In the genomic region with DNA sequence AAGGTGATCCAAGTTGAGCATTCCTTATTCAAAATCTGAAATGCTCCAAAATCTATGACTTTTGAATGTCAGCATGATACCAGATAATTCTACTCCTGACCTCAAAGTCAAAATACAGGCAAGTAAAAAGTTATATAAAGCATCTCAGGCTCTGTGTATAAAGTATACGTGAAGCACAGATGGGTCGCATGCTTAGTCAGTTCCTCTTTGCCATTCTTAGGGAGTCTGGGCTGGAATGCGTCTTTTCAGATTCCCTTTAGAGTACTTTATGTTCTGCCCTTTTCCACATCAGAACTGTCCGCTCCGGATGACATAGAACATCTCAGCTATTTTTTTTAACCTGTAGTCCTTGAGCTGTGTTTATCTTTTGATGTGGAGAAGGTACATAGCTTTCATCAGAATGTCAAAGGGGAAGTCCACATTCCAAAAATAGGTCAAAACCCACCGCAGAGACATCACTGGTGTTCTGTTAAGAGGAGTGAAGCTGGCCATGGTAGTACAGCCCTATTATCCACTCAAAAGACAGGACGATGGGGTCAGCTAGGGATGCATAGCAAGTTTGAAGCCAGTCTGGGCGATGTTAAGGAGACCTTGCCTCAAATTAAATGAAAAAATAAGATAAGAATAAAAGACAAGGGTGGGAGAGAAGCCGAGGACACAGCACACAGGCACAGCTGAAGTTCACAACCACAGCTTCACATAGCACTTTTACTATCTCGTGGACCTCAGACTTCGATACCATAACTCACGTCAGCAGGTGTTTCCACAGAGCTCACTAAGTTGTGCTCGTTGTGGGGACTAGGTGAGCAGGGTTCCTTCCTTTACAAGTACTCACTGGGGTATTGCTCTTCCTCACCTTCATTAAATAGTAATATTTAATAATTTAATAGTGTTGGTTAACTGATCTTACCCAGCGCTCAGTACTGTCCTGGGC, we compare ENCODE assay signal across 16 mouse cellular contexts.
DNase-seq lines count a peak whose midpoint lies in the region; ATAC-seq and TF ChIP-seq lines count a peak whose summit lies in the region.
"Had no signal": no experiment of that assay in that cellular context is flagged by ENCODE, and none has a peak within 500 bp of the region (broad histone marks: within the 10 kb centered on the region; RNA-seq: fewer than 3 reads in every experiment).

No protein-coding gene starts in this region.

- peak overlapping the region; percentile 7 for H3K4me2 ChIP-seq in heart, embryonic 12.5 days
- no peak overlapping the region for H3K4me2 ChIP-seq in heart, embryonic 11.5 days
- H3K4me2 ChIP-seq: forebrain, embryonic 12.5 days; limb, embryonic 15.5 days; lung, embryonic 15.5 days had no signal

- no peak overlapping the region for H3K4me3 ChIP-seq in heart, embryonic 12.5 days
- no peak overlapping the region for H3K4me3 ChIP-seq in heart, embryonic 11.5 days (ENCODE audit: low read depth, low read length)
- no peak overlapping the region for H3K4me3 ChIP-seq in testis, adult 2 months (ENCODE audit: control insufficient read depth, low read depth, low read length)
- H3K4me3 ChIP-seq in kidney, adult 2 months (ENCODE audit: insufficient read depth, low read depth, low read length) = no peak overlapping the region
- H3K4me3 ChIP-seq: forebrain, embryonic 12.5 days; gastrocnemius, adult 2 months; limb, embryonic 15.5 days; lung, embryonic 15.5 days; midbrain, embryonic 10.5 days; myocyte had no signal

- H3K27me3 ChIP-seq in heart, embryonic 12.5 days (replicated peaks) = no peaks in the 10 kb centered on the region
- H3K27me3 ChIP-seq in heart, embryonic 11.5 days (ENCODE audit: control insufficient read depth, insufficient read depth, low read length) = no peaks in the 10 kb centered on the region
- H3K27me3 ChIP-seq in testis, adult 2 months (ENCODE audit: control insufficient read depth, insufficient read depth, low read length) = no peaks in the 10 kb centered on the region
- no peaks in the 10 kb centered on the region for H3K27me3 ChIP-seq in kidney, adult 2 months (replicated peaks; ENCODE audit: control insufficient read depth, insufficient read depth, low read length)
- H3K27me3 ChIP-seq: limb, embryonic 15.5 days; lung, embryonic 15.5 days had no signal

- H3K4me1 ChIP-seq in heart, embryonic 12.5 days (replicated peaks) = peaks cover 14% of the 10 kb centered on the region
- H3K4me1 ChIP-seq in heart, embryonic 11.5 days (ENCODE audit: control insufficient read depth, insufficient read depth, low read length) = peaks cover 7% of the 10 kb centered on the region
- no peaks in the 10 kb centered on the region for H3K4me1 ChIP-seq in testis, adult 2 months (ENCODE audit: control insufficient read depth, insufficient read depth, low read length)
- H3K4me1 ChIP-seq in kidney, adult 2 months (ENCODE audit: control insufficient read depth, insufficient read depth, low read length) = 0 out of 2 replicates have a peak, but pooled peaks cover 3% of the 10 kb centered on the region

- no peaks in the 10 kb centered on the region for H3K36me3 ChIP-seq in heart, embryonic 12.5 days
- no peaks in the 10 kb centered on the region for H3K36me3 ChIP-seq in heart, embryonic 11.5 days (ENCODE audit: control insufficient read depth, insufficient read depth, low read length)
- H3K36me3 ChIP-seq in testis, adult 2 months (ENCODE audit: control insufficient read depth, insufficient read depth, low read length) = no peaks in the 10 kb centered on the region
- no peaks in the 10 kb centered on the region for H3K36me3 ChIP-seq in kidney, adult 2 months (ENCODE audit: control insufficient read depth, insufficient read depth, low read length)
- H3K36me3 ChIP-seq: forebrain, embryonic 12.5 days; limb, embryonic 15.5 days; lung, embryonic 15.5 days; midbrain, embryonic 10.5 days had no signal

- no peak overlapping the region for H3K27ac ChIP-seq in heart, embryonic 12.5 days (ENCODE audit: poor library complexity, severe bottlenecking)
- H3K27ac ChIP-seq in heart, embryonic 11.5 days (ENCODE audit: low read depth, low read length) = no peak overlapping the region
- H3K27ac ChIP-seq in testis, adult 2 months (ENCODE audit: control insufficient read depth, insufficient read depth, low read depth, low read length) = peak overlapping the region; percentile 40
- no peak overlapping the region for H3K27ac ChIP-seq in kidney, adult 2 months (ENCODE audit: insufficient read depth, low read depth, low read length)
- H3K27ac ChIP-seq: forebrain, embryonic 12.5 days; gastrocnemius, adult 2 months; limb, embryonic 15.5 days; lung, embryonic 15.5 days; midbrain, embryonic 10.5 days had no signal

- no peak for TF ChIP-seq POLR2A in testis, adult 2 months (IDR thresholded peaks at IDR 0.05; ENCODE audit: control insufficient read depth, low read depth, low read length)
- no peak for TF ChIP-seq POLR2A in kidney, adult 2 months (IDR thresholded peaks at IDR 0.05; ENCODE audit: low read depth, low read length)

- 45% methylated on average over 14 of the region's 14 CpGs for WGBS in heart, embryonic 12.5 days
- 48% methylated on average over 14 of the region's 14 CpGs for WGBS in heart, embryonic 11.5 days (ENCODE audit: insufficient replicate concordance)
- 88% methylated on average over 14 of the region's 14 CpGs for WGBS in kidney, adult 2 months

- no peak for DNase-seq in testis, postnatal 10 days (ENCODE audit: low spot score)
- DNase-seq in cerebellum, postnatal 14 days = no peak
- no peak for DNase-seq in kidney, adult 2 months
- DNase-seq: cerebellum, adult 9-10 months; gastrocnemius, adult 2 months; kidney, adult 8-10 months; thymus, adult 18-20 months had no signal

- no peak overlapping the region for H3K9ac ChIP-seq in heart, embryonic 12.5 days
- no peak overlapping the region for H3K9ac ChIP-seq in heart, embryonic 11.5 days (ENCODE audit: low read depth, low read length)
- H3K9ac ChIP-seq: forebrain, embryonic 12.5 days; limb, embryonic 15.5 days; lung, embryonic 15.5 days had no signal

- no peak for ATAC-seq in heart, embryonic 12.5 days (ENCODE audit: insufficient number of reproducible peaks, low FRiP score)
- no peak for ATAC-seq in heart, embryonic 11.5 days (replicated peaks; ENCODE audit: insufficient number of reproducible peaks, low FRiP score, low TSS enrichment)
- peak; percentile 48 to 64; a peak in 2 of 4 replicates for ATAC-seq in hematopoietic stem cell, adult 5-6 weeks (replicated peaks in 1 of 2; ENCODE audit: insufficient read depth in 1 of 2, low FRiP score in 2 of 2, low TSS enrichment in 1 of 2, low read depth in 1 of 2, poor library complexity in 2 of 2, severe bottlenecking in 2 of 2)

- H3K9me3 ChIP-seq in heart, embryonic 12.5 days (replicated peaks) = no peaks in the 10 kb centered on the region
- H3K9me3 ChIP-seq in heart, embryonic 11.5 days (replicated peaks; ENCODE audit: control insufficient read depth, low read length) = no peaks in the 10 kb centered on the region
- H3K9me3 ChIP-seq: forebrain, embryonic 12.5 days; limb, embryonic 15.5 days; lung, embryonic 15.5 days; midbrain, embryonic 10.5 days had no signal

- no peak for TF ChIP-seq CTCF in testis, adult 2 months (IDR thresholded peaks at IDR 0.05; ENCODE audit: control insufficient read depth, insufficient read depth, insufficient replicate concordance, low read depth, low read length)
- TF ChIP-seq CTCF in kidney, adult 2 months (conservative IDR thresholded peaks at IDR 0.05; ENCODE audit: insufficient read depth, insufficient read length, low read depth, low read length) = no peak

Comparison
In these comparisons a context has a peak if more than half of its experiments do, and no peak if none do; other contexts are left out.
1. ATAC-seq: peak in hematopoietic stem cell, adult 5-6 weeks (2 of 2); none in heart, embryonic 12.5 days (single experiment) and heart, embryonic 11.5 days (single experiment).